Comparison of ENCODE assay signal across 9 mouse cellular contexts in genomic region chr3:98563831-98564230, GRCm38 (mm10). TPM values are rescaled to one million over a fixed set of nuclear protein-coding genes. Genes with fewer than 3 reads are reported as not detected.
A peak's percentile ranks its signal among the peaks of the same experiment; 100 is the strongest.
DNase-seq lines count a peak whose midpoint lies in the region; ATAC-seq and TF ChIP-seq lines count a peak whose summit lies in the region.
"Not testable (repeated sequence)": the region's sequence is repeated elsewhere in the genome, so short reads cannot be mapped to it uniquely, and the experiment has no call there.
"Had no signal": no experiment of that assay in that cellular context is flagged by ENCODE, and none has a peak within 500 bp of the region (broad histone marks: within the 10 kb centered on the region; RNA-seq: fewer than 3 reads in every experiment).

No protein-coding gene starts in this region.

- not testable (repeated sequence) for DNase-seq in kidney, postnatal 0 days (ENCODE audit: low spot score)

- not testable (repeated sequence) for H3K4me3 ChIP-seq in kidney, embryonic 15.5 days (replicated peaks); kidney, embryonic 16.5 days (ENCODE audit: low read length); kidney, postnatal 0 days (replicated peaks; ENCODE audit: low read depth, low read length)

- not testable (repeated sequence) for H3K9me3 ChIP-seq in kidney, embryonic 15.5 days (replicated peaks); kidney, embryonic 16.5 days (ENCODE audit: low read length); kidney, postnatal 0 days (replicated peaks; ENCODE audit: low read length)

- H3K4me1 ChIP-seq in kidney, embryonic 15.5 days; kidney, embryonic 16.5 days (ENCODE audit: insufficient read depth, low read length); kidney, postnatal 0 days (replicated peaks; ENCODE audit: insufficient read depth, low read length): not testable (repeated sequence)

- H3K4me2 ChIP-seq in kidney, embryonic 15.5 days; kidney, embryonic 16.5 days (replicated peaks; ENCODE audit: low read depth, low read length); kidney, postnatal 0 days (ENCODE audit: low read length): not testable (repeated sequence)

- not testable (repeated sequence) for TF ChIP-seq CTCF in kidney, postnatal 0 days (IDR thresholded peaks at IDR 0.05; ENCODE audit: low read depth)

- H3K27me3 ChIP-seq in kidney, embryonic 15.5 days; kidney, embryonic 16.5 days (ENCODE audit: insufficient read depth, low read length); kidney, postnatal 0 days (ENCODE audit: insufficient read depth, low read length): not testable (repeated sequence)

- not testable (repeated sequence) for H3K9ac ChIP-seq in kidney, embryonic 15.5 days; kidney, embryonic 16.5 days (replicated peaks; ENCODE audit: low read length); kidney, postnatal 0 days (ENCODE audit: low read depth, low read length)

- ATAC-seq in kidney, embryonic 15.5 days (replicated peaks; ENCODE audit: low FRiP score) = peak; percentile 52; the same call in 1 of the 2 replicates
- ATAC-seq in kidney, embryonic 16.5 days (ENCODE audit: low FRiP score, low TSS enrichment) = peak; percentile 51; the same call in 1 of the 2 replicates
- ATAC-seq in kidney, postnatal 0 days (replicated peaks; ENCODE audit: low FRiP score, low read depth) = 0 out of 2 replicates have a peak, but pooled peaks have one; percentile 10

- WGBS in kidney, embryonic 15.5 days = no CpG with 5 or more reads among the region's 2 CpGs
- no CpG with 5 or more reads among the region's 2 CpGs for WGBS in kidney, embryonic 16.5 days
- WGBS in kidney, postnatal 0 days = no CpG with 5 or more reads among the region's 2 CpGs

- not testable (repeated sequence) for H3K27ac ChIP-seq in kidney, embryonic 15.5 days; kidney, embryonic 16.5 days (ENCODE audit: low read length); kidney, postnatal 0 days

- not testable (repeated sequence) for H3K36me3 ChIP-seq in kidney, embryonic 15.5 days; kidney, embryonic 16.5 days (ENCODE audit: insufficient read depth, low read length); kidney, postnatal 0 days (ENCODE audit: insufficient read depth, low read length)

RNA-seq across cellular contexts. Expression of gene Gm10681, which starts 24.8 kb away (rescaled TPM):
- polyA plus RNA-seq in kidney, embryonic 15.5 days (2015; fragmentation: Nextera tagmentation; extraction: Ambion mirVana) = 49.8 and 57.4 TPM in 2 replicates
- polyA plus RNA-seq in kidney, embryonic 16.5 days (2015; fragmentation: Nextera tagmentation; extraction: Ambion mirVana) = 99.5 and 117 TPM in 2 replicates
- 199 and 226 TPM in 2 replicates for polyA plus RNA-seq in kidney, postnatal 0 days (2015; fragmentation: Nextera tagmentation; extraction: Ambion mirVana)
- polyA plus RNA-seq: activated CD4-positive, CD25-positive, alpha-beta regulatory T cell, adult 4 months; adrenal gland, adult 2 months; brain, embryonic 14.5 days; C2C12; CD4-positive, CD25-positive, alpha-beta regulatory T cell, adult 4 months; G1E had no signal

RNA-seq across cellular contexts. Expression of gene Hsd3b4, which starts 53.5 kb away (rescaled TPM):
- 30.2 and 36.1 TPM in 2 replicates for polyA plus RNA-seq in kidney, embryonic 15.5 days (2015; fragmentation: Nextera tagmentation; extraction: Ambion mirVana)
- 64.3 and 64.9 TPM in 2 replicates for polyA plus RNA-seq in kidney, embryonic 16.5 days (2015; fragmentation: Nextera tagmentation; extraction: Ambion mirVana)
- 128 and 142 TPM in 2 replicates for polyA plus RNA-seq in kidney, postnatal 0 days (2015; fragmentation: Nextera tagmentation; extraction: Ambion mirVana)
- polyA plus RNA-seq: activated CD4-positive, CD25-positive, alpha-beta regulatory T cell, adult 4 months; adrenal gland, adult 2 months; brain, embryonic 14.5 days; C2C12; CD4-positive, CD25-positive, alpha-beta regulatory T cell, adult 4 months; G1E had no signal
